Mouse (Mus musculus) spleen, postnatal 14 days (tissue): ENCODE measurements around the gene Mybpc2.
A peak's percentile ranks its signal among the peaks of the same experiment; 100 is the strongest.

Experiments used
- DNase-seq, 2 experiments: peaks; one replicate each; pipeline ENCODE4 v3.0.0; 2021 to 2022; ENCODE audit warnings: low spot score in 2 of 2

Mybpc2 gene

DNA sequence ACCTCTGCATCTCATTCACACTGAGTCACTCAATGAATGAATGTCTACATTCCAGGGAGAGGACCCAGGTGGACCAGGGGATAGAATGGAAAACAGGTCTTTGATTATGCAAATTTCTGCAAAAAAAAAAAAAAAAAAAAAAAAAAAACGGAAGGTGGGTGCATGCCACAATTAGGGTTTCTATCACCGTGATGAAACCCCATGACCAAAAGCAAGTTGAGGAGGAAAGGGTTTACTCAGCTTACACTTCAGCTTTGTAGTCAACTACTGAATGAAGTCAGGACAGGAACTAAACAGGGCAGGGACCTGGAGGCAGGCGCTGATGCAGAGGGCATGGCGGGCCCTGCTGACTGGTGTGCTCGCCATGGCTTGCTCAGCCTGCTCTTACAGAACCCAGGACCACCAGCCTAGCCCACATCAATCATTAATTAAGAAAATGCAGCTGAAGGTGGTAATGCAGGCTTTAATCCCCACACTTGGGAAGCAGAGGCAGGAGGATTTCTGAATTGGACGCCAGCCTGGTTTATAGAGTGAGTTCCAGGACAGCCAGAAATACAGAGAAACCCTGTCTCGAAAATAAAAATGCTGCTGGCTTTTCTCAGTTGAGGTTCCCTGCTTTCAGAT, 38.8 kb downstream of the Mybpc2 start:
- no peak for DNase-seq

DNA sequence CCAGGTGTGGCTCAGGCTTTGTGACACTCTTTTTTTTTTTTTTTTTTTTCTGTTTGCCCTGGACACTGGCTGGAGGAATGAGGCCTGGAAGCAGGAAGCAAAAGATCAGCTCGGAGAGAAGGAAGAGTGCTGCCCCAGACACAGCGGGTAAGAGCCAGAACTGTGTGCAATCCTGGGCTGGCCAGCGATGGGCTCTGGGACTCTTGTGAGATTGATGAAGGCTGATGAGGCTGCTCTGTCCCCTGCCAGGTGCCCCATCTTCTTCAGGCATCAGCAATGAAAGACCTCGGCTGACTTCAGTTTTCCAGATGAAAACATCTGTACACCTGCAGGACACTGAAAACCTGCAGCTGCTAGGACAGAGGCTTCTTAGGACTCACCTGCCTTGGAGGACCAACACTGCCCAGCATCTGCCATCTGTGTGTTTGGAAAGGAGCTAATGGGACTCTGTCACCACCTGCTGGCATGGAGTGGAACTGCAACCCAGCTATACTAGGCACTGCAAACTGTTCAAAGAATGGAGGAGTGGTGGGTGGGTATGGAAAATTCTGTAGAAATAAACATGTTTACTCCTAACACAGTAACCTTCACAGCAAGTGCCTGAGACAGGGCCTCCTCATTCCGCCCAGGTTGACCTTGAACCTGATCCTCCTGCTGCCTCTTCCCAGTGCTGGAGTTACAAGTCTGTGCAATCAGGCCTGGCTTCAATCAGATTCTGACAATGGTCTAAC, 39.5 kb downstream of the Mybpc2 start:
- peak; percentile 63 to 76 for DNase-seq

DNA sequence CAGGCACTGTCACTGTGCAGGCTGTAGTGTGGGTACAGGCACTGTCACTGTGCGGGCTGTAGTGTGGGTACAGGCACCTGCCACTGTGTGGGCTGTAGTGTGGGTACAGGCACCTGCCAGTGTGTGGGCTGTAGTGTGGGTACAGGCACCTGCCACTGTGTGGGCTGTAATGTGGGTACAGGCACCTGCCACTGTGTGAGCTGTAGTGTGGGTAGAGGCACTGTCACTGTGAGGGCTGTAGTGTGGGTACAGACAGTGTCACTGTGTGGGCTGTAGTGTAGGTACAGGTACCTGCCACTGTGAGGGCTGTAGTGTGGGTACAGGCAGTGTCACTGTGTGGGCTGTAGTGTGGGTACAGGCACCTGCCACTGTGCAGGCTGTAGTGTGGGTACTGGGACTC, 40.3 kb downstream of the Mybpc2 start:
- DNase-seq = no peak

DNA sequence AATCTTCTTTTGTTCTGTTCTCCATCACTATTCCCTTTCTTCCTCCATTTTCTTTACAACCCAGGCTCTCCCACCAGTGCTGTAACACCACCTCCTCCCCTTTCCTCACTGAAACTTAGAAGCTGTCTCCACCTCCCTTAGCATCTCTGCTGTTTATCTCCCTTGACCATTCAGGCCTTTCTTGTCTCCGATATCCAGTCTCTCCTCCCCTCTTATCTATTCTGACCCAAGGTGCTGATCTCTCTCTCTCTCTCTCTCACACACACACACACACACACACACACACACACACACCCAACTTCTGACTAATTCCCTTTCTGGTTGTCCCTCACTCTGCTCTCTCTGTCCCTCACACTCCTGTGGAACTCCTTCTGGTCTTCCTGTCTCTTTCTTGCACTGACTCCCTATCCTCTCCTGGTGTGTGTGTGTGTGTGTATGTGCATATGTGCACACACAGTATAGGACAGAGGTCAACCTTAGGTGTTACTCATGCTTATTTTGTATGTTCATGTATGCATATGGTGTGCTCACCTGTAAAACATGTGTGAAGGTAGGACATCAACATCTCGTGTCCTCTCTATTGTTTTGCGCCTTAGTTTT, 41.5 kb downstream of the Mybpc2 start:
- no peak for DNase-seq

DNA sequence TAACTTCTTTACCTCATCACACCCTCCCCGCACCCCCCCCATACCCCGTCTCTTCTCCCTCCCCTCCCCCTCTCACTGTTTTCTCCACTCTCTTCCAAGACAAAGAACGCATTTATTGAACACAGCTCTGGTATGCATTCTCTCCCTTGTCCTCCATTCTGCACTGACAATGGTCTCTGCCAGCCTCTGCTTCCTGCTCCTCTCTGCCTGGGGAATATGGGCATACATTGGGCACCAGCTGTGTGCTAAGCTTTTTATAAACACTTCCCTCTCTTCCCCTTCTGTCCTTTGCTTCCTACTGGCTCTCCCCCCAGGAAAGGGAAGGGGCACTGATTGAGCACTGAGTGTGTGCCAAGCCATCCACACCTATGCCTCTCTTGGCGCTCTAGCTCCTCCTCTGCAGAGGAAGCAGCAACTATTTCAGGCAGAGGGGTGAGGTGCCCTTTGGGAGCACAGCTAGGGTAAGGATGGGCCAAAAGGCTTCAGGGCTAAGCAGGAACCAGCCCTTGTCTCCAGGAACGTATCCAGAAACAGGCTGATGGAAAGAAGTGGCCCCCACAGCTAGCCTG, 49.3 kb downstream of the Mybpc2 start:
- no peak for DNase-seq

DNA sequence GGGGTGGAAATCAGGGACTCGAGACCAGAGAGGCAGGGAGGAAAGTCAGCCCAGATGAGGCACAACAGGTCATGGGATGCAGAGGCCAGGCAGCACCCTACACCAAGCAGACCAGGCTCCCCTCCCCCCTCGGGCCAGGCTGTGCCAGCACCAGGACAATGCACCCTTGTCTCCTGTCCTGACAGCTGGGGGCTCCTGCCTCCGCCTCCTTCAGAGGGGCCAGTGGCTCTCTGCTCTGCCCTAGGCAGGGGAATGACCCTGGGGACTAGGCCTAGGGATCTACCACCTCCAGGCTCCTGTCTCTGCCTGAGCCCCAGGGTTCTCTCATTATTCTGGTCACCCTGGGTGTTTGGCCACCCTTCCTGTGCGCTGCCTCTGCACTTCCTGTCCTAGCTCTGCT, 50.0 kb downstream of the Mybpc2 start:
- peak in 1 of 2 experiments; percentile 5 for DNase-seq

DNA sequence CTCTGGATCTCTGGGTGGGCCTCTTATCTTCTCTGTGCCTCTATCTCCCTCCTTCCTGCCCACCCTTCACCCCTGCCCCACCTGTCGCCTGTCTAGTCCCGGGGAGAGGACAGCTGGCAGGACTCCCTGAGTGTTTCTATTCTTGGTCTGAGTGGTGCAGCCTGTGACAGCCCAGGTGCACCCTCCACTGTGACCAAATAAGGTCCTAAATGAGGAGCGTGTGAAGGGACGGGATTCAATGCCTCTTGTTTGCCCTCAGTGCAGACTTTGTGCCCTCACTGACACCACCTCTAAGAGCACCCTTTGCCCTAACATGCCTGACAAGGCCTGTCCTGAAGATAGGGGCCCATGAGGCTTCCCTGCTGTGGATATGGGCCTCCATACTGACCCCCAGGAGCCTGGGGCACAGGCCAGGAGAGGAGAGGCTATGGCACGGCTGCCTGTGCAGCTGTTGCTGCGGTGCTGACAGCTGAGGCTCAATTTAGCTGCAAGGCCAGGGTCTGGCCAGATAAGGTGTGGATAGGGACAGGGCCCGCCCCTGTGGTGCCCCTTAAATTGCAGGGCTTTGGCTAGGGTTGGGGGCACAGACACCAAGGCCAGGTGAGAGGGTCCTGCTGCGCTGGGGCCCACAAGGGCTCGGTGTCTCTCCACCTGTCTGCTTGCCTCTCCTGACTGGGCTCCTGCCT, 51.4 kb downstream of the Mybpc2 start:
- DNase-seq = peak in 1 of 2 experiments; percentile 5

DNA sequence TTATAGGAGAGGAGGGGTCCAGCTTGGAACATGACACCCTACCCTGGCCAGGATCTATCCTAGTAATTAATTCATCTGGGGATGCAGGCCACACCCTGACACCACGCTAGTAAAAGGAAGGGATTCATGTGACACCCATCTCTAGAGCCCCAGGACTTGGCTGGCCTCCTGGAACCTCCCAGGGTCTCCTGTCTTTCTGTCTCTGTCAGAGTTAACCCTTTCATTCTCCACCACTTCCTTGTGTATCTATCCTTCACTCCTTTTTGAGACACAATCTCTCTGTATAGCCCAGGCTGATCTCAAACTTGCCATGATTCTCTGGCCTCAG, 51.9 kb downstream of the Mybpc2 start:
- DNase-seq = no peak

DNA sequence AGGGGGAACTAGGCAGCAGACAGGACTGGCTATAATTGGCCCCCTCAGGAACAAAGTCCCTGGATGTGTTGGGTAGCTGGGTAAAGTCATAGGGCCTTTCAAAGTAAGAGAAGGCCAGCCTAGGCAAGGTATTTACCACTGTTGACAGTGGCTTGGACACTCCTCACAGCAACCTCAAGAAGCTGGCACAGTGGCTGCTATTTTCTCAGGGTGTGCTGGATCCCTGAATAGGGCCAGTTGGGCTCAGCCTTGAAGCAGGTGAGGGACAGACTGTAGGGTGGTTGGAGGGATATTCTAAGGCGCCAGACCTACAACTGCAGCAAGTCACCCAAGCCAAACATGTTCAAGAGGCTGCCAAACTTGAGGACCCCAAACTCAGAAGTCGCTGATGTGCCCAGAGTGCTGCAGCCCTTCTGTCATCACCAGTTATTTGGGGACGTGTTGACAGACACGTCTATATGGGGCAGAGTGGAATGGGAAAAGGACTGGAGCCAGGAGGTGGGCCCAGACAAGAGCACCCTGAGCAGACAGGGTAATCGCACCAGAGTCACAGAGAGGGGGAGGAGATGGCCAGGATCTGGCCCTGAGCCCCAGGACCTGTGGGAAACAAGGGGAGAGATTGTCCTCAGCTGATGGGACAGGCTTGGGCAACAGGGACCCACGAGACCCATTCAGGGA, 52.4 kb downstream of the Mybpc2 start:
- peak in 1 of 2 experiments; percentile 4 for DNase-seq

DNA sequence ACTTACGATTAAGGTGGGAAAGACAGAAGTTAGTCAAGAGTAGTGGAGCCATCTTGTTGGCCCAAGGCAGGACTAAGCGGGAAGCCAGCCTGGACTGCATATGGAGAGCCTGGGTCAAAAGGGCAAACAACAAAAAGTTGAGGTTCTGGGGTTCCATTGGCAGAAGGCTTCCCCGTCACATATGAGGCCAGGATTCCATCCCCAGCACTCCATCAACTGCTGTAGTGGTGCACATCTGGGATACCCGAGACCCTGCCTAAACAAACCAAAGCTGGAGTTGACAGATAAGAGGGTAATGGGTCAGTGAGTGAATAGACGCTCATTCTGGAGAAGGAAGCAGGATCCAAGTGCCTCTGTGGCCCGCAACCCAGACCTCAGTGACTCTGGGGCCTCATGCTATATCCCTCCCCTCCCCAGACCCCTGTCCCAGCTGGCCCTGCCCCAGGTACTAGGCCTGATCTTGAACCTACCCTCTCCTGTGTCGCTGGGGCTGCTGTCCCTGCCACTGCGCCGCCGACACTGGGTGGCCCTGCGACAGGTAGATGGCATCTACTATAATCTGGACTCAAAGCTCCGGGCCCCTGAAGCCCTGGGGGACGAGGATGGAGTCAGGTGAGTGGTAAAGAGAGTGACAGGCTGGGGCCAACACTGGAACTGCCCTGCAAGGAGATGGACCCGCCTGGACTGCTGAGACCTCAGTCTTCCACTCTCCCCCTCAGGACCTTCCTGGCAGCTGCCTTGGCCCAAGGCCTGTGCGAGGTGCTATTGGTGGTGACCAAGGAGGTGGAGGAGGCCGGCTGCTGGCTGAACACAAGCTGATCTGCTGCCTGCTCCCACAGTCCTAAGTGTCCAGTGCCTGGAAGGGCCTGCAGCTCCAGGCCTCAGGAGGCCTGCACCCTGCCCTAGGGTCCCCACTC, 53.5 kb downstream of the Mybpc2 start:
- peak in 1 of 2 experiments; percentile 6 for DNase-seq

DNA sequence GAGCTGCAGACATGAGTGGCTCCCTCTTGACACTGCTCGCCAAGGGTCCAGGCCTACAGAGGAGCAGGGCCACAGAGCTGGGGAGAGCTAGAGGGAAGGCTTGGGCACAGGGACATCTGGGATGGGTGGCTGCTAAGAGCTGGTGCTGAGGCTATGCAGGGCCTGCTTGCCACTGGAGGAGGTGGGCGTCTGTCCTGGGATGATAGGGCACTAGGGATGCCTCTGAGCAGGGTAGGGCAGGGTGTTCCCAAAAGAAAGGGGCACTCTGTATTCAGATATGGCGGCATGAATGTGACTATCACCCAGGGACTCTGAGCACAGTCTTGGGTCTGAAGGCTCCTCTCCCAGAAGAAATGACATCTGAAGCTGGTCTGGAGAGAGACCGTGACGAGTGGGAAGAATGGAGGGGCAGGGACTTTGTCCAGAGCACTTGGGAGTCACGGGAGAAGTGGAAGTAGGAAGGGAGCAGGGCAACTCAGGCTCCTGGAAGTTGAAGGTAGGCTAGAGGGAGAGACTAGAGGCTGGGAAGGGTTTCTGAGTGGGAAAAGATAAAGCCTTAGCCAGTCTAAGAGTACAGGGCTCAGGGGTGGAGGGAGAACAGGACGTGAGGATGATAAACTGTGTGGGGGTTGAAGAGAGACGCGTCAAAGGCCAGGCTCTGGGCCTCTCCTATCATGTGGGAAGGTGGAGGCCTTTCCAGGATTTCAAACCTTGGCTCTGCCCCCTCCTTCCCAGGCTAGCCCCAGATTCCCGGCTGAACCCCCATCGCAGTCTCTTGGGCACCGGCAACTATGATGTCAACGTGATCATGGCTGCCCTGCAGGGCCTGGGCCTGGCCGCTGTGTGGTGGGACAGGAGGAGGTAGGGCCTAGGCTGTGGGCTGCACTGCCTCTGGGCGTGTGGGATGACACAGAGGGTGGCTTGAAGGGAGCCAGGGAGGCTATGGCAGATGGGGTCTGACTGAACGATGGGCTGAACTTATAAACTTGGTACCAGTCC, 54.5 kb downstream of the Mybpc2 start:
- no peak for DNase-seq

DNA sequence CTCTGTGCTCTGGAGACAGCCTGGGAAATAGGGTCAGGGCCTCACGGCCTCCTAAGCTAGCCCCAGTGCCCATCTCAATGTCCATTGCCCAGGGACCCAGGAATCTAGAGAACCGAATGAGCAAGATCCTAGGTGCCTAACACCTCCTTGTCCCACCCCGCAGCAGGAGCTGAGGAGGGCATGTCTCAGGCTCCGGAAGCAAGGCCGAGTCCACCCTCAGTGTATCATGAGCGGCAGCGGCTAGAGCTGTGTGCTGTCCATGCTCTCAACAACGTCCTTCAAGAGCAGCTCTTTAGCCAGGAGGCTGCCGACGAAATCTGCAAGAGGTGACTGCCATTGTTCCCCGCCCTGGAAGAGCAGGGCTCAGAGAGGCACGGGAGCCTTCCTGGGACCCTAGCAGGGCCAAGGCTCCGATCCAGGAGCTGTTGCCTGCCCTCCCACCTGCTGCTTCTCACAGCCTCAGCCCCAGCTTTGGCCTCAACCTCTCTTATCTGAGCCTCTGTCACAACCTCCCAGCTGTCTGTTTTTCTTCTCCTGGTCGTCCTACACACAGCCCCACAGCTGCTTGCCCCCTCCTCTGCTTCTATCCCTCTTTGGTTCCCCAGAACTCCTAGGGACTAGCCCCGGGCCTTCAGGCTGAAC, 55.7 kb downstream of the Mybpc2 start:
- peak in 1 of 2 experiments; percentile 9 for DNase-seq

DNA sequence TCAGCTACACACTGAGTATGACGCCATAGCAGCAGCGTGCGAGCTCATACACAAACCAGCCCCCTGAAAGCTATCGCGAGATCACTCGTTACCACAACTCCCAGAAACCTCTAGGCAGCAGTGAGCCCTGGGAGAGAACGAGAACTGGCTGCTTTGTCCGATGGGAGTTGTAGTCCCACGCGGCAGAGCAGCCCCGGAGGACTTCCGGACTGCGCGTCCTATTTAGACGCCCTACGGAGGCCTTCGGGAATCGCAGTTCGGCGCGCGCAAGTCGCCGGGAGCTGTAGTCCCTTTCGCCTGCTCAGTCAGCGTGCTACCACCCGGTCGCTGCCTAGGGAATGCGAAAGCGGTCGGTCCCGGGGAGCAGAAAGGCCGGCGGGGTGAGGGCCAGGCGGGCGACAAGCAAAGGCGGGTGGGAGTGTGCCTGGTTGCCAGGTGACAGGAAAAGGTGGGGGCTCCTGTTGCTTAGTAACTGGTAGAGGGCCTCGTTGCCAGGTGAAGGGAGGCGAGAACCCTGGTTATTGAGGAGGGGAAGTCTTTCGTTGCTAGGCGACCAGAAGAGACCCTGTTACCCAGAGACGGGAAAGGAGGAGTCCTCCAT, 56.5 kb downstream of the Mybpc2 start, which contains the start of gene Josd2:
Gene Josd2 (plus strand): TSS at position 170 of the 601 bp plus-strand sequence.
- peak; percentile 74 to 84 for DNase-seq

DNA sequence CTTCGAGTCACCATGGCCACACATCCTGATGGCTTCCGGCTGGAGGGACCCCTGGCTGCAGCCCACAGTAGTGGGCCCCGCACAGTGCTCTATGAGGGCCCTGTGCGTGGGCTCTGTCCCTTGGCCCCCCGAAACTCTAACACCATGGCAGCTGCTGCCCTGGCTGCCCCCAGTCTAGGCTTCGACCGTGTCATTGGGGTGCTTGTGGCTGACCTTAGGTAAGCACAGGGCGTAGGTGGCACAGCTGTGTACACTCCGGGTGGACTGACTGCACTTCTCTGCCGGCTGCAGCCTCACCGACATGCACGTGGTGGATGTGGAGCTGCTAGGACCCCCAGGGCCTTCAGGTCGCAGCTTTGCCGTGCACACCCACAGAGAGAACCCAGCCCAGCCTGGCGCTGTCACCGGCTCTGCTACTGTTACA, 57.6 kb downstream of the Mybpc2 start:
- no peak for DNase-seq

DNA sequence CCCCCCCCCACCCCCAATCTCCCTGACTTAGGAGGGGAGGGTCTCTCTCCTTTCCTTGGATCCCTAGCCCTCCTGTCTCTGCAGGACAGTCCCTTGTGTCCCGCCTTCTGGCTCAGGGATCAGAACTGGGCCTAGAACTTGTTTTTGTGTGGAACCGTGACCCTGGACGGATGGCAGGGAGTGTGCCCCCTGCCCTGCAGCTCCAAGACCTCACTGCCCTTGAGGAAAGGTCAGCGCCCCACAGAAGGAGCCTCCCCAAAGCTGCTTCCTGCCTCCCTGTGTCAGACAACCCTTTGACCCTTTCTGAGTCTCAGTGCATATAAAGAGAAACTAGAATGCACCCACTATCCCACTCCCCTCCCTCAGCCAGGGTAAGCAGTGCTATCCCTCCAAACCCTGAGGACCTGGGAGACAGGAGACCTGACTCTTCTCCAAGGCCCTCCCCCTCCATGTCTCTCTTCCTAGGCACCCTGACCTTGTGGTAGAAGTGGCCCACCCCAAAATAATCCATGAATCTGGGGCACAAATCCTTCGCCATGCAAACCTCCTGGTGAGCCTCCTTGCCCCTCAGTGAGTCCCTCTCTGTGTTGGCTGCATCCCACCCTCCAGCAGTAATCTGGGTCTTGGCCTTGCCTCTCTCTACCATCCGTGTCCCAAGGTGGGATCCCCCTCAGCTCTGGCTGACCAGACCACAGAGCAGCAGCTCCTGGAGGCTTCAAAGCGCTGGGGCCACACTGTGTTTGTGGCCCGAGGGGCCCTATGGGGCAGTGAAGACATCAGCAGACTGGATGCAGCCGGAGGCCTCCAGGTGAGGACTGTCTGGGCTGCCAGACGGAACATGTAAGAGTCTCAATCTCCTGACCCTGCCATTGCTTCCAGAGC, 58.2 kb downstream of the Mybpc2 start:
- DNase-seq = no peak

DNA sequence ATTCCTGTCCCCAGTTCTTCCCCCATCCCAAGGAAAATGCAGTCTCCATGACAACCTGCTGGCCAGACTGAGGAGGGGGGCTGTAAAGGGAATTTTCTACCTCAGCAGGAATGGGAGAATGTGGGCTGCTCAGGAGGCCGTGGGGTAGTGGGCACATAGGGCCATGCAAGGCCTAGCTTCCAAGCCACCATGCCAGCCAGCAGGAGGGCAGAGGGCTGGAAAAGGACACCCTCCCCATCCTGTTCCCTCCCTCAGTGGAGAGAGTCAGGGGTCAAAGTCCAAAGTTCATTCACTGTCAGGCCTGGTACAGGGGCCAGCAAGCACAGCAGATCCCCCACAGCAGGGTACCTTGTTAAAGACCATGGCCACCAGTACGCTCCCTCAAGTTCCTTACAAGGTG, 59.3 kb downstream of the Mybpc2 start, which contains the start of gene Aspdh:
Gene Aspdh (plus strand): TSS at position 281 of the 400 bp plus-strand sequence.
- no peak for DNase-seq

DNA sequence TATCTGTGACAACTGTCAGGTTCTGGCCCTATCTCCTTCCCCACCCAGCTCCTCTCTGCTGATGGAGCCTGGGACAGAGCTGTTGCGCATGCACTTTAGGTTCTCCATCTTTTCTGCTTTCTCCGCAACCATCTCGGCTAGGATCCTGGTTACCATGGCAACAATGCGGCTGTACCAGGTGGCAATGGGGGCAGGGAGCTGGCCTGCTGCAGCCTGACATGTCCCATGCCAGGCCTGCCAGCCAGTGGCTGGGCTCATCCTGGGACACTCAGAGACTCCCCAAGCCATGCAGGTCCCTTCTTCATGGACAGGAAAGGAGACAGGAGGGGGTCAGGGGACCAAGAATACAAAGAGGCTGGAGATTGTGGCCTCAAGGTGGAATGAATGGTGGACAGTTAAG, 59.9 kb downstream of the Mybpc2 start:
- no peak for DNase-seq
